Mouse (Mus musculus): ENCODE measurements around the gene Slc26a10.

The Slc26a10 gene

GRCm38 (mm10) chr10:127137896-127138295 lies 42.5 kb downstream of the Slc26a10 start:
- CTCF ChIA-PET, result no interaction called here

- CTCF ChIA-PET, result no interaction called here
Measured at GRCm38 (mm10) chr10:127136510-127136909, 43.9 kb downstream of the Slc26a10 start.

GRCm38 (mm10) chr10:127135118-127135836 lies 45.2 kb downstream of the Slc26a10 start:
- CTCF ChIA-PET, result no interaction called here

GRCm38 (mm10) chr10:127134394-127135035 lies 45.9 kb downstream of the Slc26a10 start:
- CTCF ChIA-PET, result interaction anchor here (0.7 to 1.3 kb wide), 2 partner anchors 12 to 1188 kb away, joined by 3 to 4 read pairs; partner anchors contain the start of gene Cnpy2

- CTCF ChIA-PET, result interaction anchor here (0.8 kb wide), 1 partner anchor 8 kb away, joined by 5 read pairs; no protein-coding TSS in a partner anchor
Measured at GRCm38 (mm10) chr10:127132469-127132868, 48.0 kb downstream of the Slc26a10 start.

GRCm38 (mm10) chr10:127129431-127129830 lies 51.0 kb downstream of the Slc26a10 start:
- CTCF ChIA-PET, result no interaction called here

GRCm38 (mm10) chr10:127127711-127128279 lies 52.6 kb downstream of the Slc26a10 start:
- CTCF ChIA-PET, result interaction anchor here (0.6 to 1.1 kb wide), 2 partner anchors 14 to 25 kb away, joined by 8 to 13 read pairs; no protein-coding TSS in a partner anchor

GRCm38 (mm10) chr10:127126579-127126978 lies 53.9 kb downstream of the Slc26a10 start:
- CTCF ChIA-PET, result no interaction called here

GRCm38 (mm10) chr10:127125210-127126001 lies 55.0 kb downstream of the Slc26a10 start:
- CTCF ChIA-PET, result interaction anchor here (1.3 to 1.7 kb wide), 2 partner anchors 46 to 48 kb away, joined by 6 to 11 read pairs; no protein-coding TSS in a partner anchor

GRCm38 (mm10) chr10:127123436-127123805 lies 57.0 kb downstream of the Slc26a10 start:
- CTCF ChIA-PET, result interaction anchor here (0.7 to 1.5 kb wide), 4 partner anchors 9 to 47 kb away, joined by 3 to 7 read pairs (median 4); no protein-coding TSS in a partner anchor

- CTCF ChIA-PET, result interaction anchor here (0.7 to 1.2 kb wide), 4 partner anchors 9 to 48 kb away, joined by 4 to 7 read pairs (median 4); no protein-coding TSS in a partner anchor
Measured at GRCm38 (mm10) chr10:127122784-127123435, 57.5 kb downstream of the Slc26a10 start.

GRCm38 (mm10) chr10:127122018-127122417 lies 58.4 kb downstream of the Slc26a10 start:
- CTCF ChIA-PET, result interaction anchor here (1.0 kb wide), 1 partner anchor 12 kb away, joined by 4 read pairs; no protein-coding TSS in a partner anchor
